Mouse (Mus musculus) adrenal gland, postnatal 14 days (tissue): ENCODE results near the gene Plekhh1. TPM values are rescaled to one million over a fixed set of nuclear protein-coding genes. Genes with fewer than 3 reads are reported as not detected.
A peak's percentile ranks its signal among the peaks of the same experiment; 100 is the strongest.

Experiments
- DNase-seq: peaks from one replicate; pipeline ENCODE4 v3.0.0; 2021; ENCODE audit warnings: mixed read lengths
- total RNA-seq: library from RNA; stranded (reverse); gene quantifications from 2 replicates; pipeline ENCODE4 v1.2.3, GENCODE M21; 2021

Gene Plekhh1
- total RNA-seq, 1 experiment from 2014 or later: 1.8 TPM

DNA sequence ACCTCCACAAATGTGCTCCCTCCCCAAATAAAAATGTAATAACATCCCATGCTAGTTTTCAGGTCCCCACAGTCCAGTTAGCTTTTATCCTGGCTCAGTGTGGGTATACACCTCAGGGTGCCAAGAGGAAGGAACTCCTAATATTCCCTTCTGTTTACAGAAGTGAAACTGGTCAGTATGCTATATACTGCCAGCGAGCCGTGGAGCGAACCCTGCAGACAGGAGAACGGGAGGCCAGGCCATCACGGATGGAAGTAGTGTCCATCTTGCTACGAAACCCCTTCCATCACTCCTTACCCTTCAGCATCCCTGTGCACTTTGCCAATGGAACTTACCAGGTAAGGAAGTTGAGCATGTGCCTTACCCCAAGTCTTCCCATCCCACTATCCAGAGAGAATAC is 43.6 kb downstream of the Plekhh1 start:
- no peak for DNase-seq

DNA sequence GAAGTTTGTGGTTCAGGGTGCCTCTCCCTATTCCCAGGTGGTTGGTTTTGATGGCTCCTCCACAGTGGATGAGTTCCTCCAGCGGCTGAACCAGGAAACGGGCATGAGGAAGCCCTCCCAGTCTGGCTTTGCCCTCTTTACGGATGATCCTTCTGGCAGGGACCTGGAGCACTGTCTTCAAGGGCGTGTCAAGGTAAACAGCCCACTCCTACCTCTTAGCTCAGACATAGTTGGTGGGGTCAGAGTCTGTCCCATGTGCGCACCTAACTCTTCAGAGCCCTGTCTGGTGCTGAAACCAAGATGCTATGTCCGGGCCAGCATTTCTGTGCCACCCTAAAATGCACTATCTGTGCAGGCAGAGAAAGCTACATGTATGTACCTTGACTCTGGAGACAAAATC is 44.4 kb downstream of the Plekhh1 start:
- DNase-seq: no peak

DNA sequence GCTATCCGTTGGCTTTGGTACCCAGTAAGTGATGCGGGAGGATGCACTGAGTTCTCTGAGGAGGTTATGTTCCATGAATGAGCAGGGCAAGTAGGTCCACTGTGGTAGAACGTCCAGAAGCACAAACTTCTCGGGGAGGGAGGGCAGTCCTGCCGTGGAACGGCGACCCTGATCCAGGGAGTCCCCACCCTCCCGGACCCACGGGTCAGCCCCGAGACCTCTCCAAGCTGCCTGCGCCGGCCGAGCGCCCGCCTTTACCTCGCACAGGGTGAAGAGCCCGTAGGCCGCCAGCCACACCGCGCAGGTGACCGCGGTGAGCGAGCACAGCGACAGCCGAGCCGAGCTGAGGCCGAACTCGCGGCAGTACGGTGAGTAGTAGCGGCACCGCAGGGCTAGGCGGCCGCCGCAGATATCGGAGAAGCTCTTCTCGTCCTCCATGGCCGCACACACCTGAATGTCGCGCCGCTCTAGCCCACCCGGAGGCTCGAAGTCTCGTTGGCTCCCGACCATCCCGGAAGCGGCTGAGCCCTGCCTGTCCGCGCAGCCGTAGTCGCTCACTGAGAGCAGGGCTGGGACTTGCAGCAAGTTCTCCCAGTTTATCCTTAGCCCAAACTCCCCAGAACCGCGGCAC is 60.3 kb downstream of the Plekhh1 start, which contains the start of gene Pigh:
Gene Pigh, minus strand, starts transcription at position 470 of the 631 bp plus-strand sequence.
- peak; percentile 94 for DNase-seq

DNA sequence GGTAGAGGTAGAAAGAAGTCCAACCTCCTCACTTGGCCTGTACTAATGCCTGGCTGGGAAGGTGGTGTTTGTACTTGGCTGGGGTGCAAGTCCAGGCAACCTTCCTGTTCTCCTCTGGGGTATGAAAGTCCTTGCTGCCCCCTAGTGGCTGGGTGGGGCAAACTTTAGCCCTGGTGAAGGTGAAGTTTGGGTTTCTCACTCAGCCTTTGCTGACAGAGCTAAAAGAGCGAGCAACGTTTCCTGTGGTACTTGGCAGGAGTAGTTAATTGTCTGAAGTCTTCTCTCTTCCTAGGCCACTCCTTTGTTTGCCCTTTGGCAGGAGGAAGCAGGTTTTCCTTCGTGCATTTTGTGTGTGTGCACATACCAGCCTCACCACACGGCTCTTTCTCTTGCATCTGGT is 63.6 kb downstream of the Plekhh1 start:
- DNase-seq: peak; percentile 80

DNA sequence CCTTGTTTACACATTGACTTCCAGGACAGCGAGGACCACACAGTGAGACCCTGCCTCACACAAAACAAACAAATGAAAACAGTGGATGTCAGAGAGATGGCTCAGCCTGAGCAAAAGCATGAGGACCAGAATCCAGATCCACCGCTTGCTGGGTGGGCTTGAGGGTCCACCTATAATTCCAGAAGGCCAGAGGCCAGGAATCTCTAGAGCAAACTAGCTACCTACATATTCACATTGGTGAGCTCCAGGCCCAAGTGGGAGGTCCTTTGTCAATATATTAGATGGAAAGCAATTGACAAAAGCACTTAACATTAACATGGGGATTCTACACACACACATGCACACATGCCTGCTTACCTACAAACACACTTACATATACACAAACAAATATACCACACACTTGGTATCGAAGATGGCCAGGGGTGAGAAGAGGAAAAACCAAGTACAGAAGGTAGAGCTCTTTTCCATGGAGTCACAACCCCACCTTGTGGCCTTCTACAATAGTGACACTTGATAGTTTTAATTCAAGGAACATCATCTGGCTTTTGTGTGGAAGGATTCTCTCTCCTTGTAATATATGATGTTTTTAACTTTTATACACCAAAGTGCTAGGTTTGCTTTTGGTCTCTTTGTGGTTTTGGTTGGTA is 68.3 kb downstream of the Plekhh1 start:
- peak; percentile 42 for DNase-seq

DNA sequence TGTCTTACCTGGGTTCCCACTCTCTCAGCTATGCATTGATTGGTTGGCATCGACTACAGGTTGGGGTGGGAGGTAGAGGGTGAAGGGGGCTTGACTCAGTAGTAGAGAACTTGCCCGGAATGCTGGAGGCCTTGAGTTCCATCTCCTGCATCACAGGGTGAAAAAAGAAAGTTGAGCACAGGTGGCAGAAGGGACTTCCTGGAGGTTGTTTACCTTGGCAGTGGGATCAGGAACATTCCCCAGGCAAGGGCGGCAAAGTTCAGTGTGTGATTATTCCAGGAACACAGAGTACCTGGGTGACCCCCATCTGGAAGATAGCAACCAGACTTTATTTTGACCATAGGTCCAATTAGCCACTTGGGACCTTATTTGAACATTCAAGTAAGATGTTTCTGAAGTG is 74.8 kb downstream of the Plekhh1 start:
- DNase-seq: no peak

DNA sequence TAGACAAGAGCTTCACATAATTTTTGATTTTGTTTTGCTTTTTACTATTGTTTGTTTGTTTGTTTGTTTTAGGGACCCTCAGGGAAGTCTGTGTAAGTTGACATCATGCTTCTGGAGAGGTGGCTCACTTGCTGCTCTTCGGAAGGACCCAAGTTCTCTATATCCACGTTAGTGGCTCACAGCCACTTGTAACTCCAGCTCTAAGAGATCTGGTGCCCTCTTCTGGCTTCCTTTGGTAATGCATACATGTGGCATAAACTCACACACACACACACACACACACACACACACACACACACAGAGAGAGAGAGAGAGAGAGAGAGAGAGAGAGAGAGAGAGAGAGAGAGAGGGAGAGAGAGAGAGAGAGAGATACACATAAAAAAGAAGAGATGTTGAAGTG is 75.6 kb downstream of the Plekhh1 start:
- DNase-seq: no peak

DNA sequence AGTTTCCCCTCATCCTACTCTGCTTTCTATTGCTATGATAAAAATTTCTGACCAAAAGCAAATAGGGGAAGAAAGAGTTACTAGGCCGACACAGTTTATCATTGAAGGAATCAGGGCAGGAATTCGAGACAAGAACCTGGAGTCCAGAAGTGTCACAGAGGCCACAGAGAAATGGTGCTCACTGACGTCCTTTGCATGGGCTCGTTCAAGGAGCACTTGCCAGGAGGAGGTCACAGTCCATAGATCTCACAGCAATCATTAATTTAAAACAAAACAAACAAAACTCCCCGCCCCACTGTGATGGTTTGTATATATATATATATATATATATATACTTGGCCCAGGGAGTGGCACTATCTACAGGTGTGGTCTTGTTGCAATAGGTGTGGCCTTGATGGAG is 76.3 kb downstream of the Plekhh1 start:
- DNase-seq: no peak

DNA sequence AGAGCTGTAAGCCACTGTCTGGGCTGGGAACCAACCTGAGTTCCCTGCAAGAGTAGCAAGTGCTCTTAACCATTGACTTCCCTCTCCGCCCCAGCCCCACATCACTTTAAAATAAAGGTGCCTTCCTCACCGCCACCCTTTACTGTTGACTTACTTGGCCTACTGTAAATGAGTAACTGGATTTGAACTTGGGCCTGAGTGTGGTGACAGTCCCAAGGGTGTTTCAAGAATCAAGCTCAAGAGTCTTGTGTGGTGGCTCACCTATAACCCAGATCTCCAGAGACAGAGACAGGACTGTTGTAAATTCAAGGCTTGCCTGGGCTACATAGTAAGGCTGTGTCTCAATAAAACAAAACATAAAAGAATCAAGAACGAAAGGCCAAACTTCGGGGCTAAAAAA is 90.0 kb downstream of the Plekhh1 start:
- DNase-seq: no peak

DNA sequence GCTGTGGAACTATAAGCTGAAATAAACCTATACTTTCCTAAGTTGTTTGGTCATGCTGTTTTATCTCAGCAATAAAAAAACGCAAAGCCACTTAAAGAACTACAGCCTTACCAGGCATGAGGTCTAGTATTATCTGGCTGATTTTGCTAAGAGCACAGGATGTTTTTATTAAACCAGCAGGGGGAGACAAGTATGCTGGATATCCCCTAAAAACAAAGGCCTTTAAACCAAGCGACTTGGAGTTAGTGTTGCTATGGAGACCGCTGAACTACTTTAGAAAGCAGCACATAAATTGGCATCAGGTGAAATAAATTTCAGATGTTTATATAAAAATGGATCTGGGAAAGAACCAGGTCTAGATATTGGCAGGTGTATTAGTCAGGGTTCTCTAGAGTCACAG is 93.9 kb downstream of the Plekhh1 start:
- no peak for DNase-seq

DNA sequence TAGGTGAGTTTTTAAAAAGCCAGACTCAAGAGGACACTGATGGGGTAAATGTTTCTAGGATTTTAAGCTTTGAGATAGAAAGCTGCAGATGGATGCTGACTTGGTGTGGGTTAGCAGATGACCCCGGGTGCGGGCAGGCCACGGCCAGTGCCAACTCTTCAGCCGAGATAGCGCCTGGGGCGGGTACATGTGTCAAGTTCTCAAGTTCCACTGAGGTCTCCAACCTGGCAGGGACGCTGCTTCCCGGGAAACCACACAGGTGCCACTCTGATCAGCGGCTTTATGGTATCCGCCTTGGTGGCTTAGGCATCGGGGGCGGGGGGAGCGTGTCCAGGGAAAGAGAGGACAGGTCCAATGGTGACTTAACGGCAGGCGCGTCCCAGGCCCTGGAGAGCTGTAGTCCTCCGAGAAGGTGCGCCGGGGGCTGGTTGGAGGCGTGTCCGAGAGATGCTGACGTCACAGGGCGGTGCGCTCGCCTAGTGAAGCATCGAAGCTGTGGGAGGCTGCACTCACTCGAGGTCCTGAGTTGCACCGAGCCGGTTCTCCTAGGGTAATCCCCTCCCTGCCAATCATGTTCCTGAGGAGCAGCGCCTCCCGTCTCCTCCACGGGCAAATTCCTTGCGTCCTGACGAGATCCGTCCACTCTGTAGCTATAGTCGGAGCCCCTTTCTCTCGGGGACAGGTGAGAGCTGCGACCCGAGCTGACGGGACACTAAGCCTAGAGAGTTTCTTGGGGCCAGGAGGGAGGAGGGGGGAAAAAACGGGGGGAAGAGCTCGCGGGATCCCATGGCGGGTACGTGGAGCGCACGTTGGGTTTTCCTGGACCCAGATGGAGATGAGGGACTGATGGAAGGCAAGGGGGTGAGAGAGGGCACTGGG is 101.6 kb downstream of the Plekhh1 start, which contains the start of gene Arg2:
Gene Arg2, plus strand, starts transcription at position 479 of the 879 bp plus-strand sequence.
- DNase-seq: peak; percentile 74

Other genes starting within 250 kb of the Plekhh1 start
- 62.7 and 64.7 TPM in 2 replicates for gene Atp6v1d, start 167.5 kb upstream of the Plekhh1 start, total RNA-seq
- gene Eif2s1, start 167.3 kb upstream of the Plekhh1 start, total RNA-seq: 74.2 and 93.5 TPM in 2 replicates
- gene Plek2, start 122.2 kb upstream of the Plekhh1 start, total RNA-seq: 0.38 and 0.85 TPM in 2 replicates
- gene Tmem229b, start 21.5 kb upstream of the Plekhh1 start, total RNA-seq: 12.6 and 15.5 TPM in 2 replicates
- gene Pigh, start 60.5 kb downstream of the Plekhh1 start, total RNA-seq: 8.2 and 10.0 TPM in 2 replicates
- not detected in 2 replicates for gene Arg2, start 101.6 kb downstream of the Plekhh1 start, total RNA-seq
- gene Vti1b, start 143.5 kb downstream of the Plekhh1 start, total RNA-seq: 70.7 and 75.4 TPM in 2 replicates
- gene Rdh11, start 163.1 kb downstream of the Plekhh1 start, total RNA-seq: 15.5 and 18.7 TPM in 2 replicates
- 0.59 and 1.0 TPM in 2 replicates for gene Rdh12, start 179.8 kb downstream of the Plekhh1 start, total RNA-seq